Mouse (Mus musculus) stomach, postnatal 0 days (tissue): ENCODE measurements at regions not wholly inside any gene's neighbourhood (a gene's known extent, or its start where the extent isn't known, plus 50 kb on each side); places are given as distances from the start of the nearest gene placed in this dataset.
"Not testable (repeated sequence)": the region's sequence is repeated elsewhere in the genome, so short reads cannot be mapped to it uniquely, and the experiment has no call there.

Source experiments
- CTCF ChIP-seq: IDR thresholded peaks from 2 replicates; pipeline ENCODE4 v1.5.1; 2016; ENCODE audit warnings: antibody characterized with exemption, low read depth, mild to moderate bottlenecking, moderate library complexity
- EP300 ChIP-seq: optimal IDR thresholded peaks from 2 replicates; pipeline ENCODE3; 2016; ENCODE audit warnings: antibody characterized with exemption

DNA sequence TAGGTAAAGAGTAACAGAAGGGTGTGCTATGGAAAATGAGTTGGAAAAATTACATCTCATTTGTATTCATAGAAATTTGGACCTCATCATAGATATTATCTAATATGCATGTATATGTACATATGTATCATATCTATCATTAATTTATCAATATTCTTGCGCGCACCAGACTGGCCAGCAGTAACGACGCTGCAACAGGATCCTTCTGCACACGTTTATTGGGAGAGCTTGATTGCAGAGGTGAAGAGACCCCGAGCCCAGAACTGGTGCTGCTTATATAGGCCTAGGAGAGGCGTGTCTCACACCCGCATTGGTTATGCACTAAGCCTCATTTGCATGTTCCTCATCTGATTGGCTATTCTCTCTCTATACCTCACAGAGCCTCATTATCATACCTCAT lies 83.8 kb upstream of the Abca1 start:
- TF ChIP-seq CTCF, EP300: not testable (repeated sequence)
